Mouse (Mus musculus): Measurements from ENCODE around the gene Psmb8. TPM values are rescaled to one million over a fixed set of nuclear protein-coding genes. Genes with fewer than 3 reads are reported as not detected.

Gene Psmb8
- polyA plus RNA-seq, 1 experiment from 2014 or later = 10.0 TPM

DNA sequence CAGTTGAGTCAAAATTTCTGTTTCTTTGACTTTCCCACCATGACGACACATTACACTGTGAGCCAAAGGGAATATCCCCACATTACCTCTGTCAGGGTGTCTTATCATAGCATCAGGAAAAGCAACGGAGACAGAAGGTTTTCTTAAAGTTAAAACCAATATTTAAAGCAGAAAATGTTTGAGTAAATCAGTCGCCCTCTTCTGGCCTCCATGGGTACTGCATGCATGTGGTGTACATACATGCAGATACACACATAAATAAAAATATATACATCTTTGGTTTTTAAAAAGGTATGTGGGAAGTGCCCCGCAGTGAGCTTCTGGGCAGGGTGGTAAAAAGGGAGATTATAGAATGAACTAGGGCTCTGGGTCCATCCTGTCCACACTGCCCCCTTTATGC lies 20.3 kb upstream of the Psmb8 start:
- H3K9me3 ChIP-seq (replicated peaks) = no peaks in the 10 kb centered on the region
- 71% methylated on average over 4 of the region's 4 CpGs for WGBS

DNA sequence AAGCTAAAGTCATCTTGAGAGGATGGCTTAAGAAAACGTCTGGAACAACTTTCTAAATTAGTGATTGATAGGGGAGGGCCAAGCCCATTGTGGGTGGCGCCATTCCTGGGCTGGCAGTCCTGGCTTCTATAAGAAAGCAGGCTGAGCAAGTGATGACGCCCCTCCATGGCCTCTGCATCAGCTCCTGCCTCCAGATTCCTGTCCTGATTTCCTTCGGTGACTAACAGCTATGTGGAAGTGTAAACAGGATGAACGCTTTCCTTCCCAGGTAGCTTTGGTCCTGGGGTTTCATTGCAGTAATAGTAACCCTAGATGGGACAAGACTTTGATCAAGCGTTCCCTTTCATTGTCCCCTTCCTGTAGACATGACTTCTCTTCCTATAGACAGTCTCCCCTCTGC lies 18.5 kb upstream of the Psmb8 start:
- Histone ChIP-seq H3K9ac (no peak overlapping the region), H3K36me3 (no peaks in the 10 kb centered on the region), H3K4me3 (replicated peaks) (no peak overlapping the region), H3K9me3 (replicated peaks) (no peaks in the 10 kb centered on the region), H3K4me2 (replicated peaks) (no peak overlapping the region), H3K27me3 (peaks cover 7% of the 10 kb centered on the region), H3K4me1 (no peaks in the 10 kb centered on the region), H3K27ac (replicated peaks) (no peak overlapping the region)
- WGBS = 60% methylated on average over 6 of the region's 6 CpGs
- no peak for ATAC-seq (ENCODE audit: insufficient number of reproducible peaks, low FRiP score, low TSS enrichment, low read depth)

More for the DNA sequence above, 20.3 kb upstream of the Psmb8 start:
- H3K27ac ChIP-seq (replicated peaks) = no peak overlapping the region
- H3K4me3 ChIP-seq (replicated peaks) = no peak overlapping the region
- no peak overlapping the region for H3K4me2 ChIP-seq (replicated peaks)
- ATAC-seq (ENCODE audit: insufficient number of reproducible peaks, low FRiP score, low TSS enrichment, low read depth) = no peak
- H3K9ac ChIP-seq = no peak overlapping the region
- H3K4me1 ChIP-seq = no peaks in the 10 kb centered on the region
- H3K27me3 ChIP-seq = no peaks in the 10 kb centered on the region
- H3K36me3 ChIP-seq = no peaks in the 10 kb centered on the region

DNA sequence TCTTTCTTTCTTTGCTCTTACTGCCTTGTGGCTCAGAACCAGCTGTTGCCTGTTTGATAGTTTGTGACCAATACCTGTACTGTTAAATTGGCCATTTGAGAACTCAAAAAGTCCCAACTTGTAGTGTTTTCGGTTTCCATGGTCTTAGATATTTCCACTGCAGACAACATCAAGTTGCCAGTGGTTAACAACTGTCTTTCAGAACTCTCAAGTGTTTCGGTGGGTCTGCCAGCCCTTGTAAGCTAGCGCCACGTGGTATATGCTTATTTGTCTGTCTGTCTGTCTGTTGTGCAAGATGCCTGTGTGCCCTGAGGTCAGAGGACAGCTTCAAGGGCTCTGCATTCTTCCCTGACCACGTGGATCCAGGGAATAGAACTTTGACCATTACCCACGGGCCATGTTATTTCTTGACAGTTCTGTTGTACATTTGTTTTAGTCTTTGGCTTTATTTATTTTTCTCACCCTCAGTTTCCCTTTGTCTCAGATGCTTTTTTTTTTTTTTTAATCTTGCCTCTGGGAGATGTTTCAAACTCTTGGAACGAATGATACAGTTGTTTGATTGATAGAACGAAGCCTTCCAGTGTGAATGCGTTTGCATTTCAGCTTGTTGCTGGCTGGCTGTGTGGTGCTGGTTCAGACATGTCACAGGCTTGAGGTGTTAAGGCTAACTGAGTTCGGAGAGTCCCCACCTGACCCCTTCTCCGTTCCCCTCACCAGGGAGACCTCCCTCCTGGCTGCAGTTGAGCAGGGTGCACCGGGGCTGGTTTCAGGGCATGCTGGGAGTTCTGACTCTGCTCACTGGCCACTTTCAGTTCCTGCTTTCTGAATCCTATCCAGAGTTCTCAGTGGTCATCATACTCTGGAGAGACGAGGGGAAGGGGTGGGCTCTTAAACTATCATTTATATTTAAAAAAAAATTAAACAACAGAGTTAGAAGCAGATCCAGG lies 17.3 kb upstream of the Psmb8 start:
- Histone ChIP-seq H3K9ac (no peak overlapping the region), H3K9me3 (replicated peaks) (no peaks in the 10 kb centered on the region), H3K4me1 (no peaks in the 10 kb centered on the region), H3K36me3 (no peaks in the 10 kb centered on the region), H3K4me2 (replicated peaks) (no peak overlapping the region), H3K4me3 (replicated peaks) (no peak overlapping the region), H3K27me3 (peaks cover 9% of the 10 kb centered on the region), H3K27ac (replicated peaks) (no peak overlapping the region)
- 59% methylated on average over 13 of the region's 13 CpGs for WGBS
- ATAC-seq (ENCODE audit: insufficient number of reproducible peaks, low FRiP score, low TSS enrichment, low read depth) = no peak

DNA sequence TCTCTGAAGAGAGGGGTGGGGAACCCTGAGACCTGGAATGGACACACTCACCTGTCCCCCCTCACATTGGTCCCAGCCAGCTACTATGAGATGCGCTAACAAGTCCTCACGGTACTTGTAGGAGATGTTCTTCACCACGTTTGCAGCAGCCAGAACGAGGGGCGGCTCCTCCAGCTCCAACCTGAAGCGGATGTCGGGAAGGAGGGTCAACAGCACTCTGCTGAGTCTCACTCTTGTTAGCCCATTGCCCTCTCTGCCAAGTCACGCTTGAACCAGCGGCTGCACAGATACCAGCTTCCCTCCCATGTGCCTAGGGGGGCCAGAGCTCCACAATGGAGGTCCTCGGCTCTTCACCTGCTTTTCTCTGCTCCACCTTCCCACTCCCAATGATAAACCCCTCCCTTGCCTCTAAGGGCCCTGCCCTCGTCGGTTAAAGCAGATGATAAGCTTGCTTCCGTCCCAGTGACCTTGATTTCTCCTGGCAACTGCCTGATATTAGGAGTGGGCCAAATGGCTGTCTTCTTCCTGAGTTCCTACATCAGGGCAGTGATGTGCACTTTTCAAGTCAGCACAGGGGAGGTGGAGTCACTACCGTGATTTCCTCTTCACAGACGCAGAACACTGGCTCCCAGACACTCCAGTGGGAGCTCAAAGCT lies 13.8 kb upstream of the Psmb8 start:
- ATAC-seq (ENCODE audit: insufficient number of reproducible peaks, low FRiP score, low TSS enrichment, low read depth) = no peak
- Histone ChIP-seq H3K27ac (replicated peaks) (no peak overlapping the region), H3K27me3 (peaks cover 27% of the 10 kb centered on the region), H3K9me3 (replicated peaks) (no peaks in the 10 kb centered on the region), H3K36me3 (no peaks in the 10 kb centered on the region), H3K4me2 (replicated peaks) (no peak overlapping the region), H3K4me3 (replicated peaks) (no peak overlapping the region), H3K4me1 (peaks cover 16% of the 10 kb centered on the region), H3K9ac (no peak overlapping the region)
- WGBS = 75% methylated on average over 15 of the region's 15 CpGs

DNA sequence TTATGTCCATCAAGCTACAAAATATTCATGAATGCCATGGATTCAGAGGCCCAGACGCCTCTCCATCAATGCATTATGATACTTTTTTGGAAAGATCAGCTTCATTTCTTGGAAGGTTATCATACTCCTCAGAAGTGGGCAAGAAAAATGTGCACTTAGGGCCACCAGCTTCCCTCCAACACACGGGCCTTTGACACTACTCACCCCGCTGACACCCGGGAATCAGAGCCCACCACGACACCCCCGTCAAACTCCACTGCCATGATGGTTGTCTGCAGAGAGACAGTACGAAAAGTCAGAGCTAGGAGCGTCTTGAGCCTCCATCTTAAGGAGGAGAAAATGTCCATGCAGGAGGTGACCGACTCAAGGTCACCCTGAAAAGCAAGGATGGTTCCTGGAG lies 12.0 kb upstream of the Psmb8 start:
- Histone ChIP-seq H3K9me3 (replicated peaks) (no peaks in the 10 kb centered on the region), H3K4me2 (replicated peaks) (no peak overlapping the region), H3K9ac (no peak overlapping the region), H3K4me3 (replicated peaks) (no peak overlapping the region), H3K36me3 (no peaks in the 10 kb centered on the region), H3K27me3 (peaks cover 27% of the 10 kb centered on the region), H3K4me1 (peaks cover 16% of the 10 kb centered on the region), H3K27ac (replicated peaks) (no peak overlapping the region)
- no peak for ATAC-seq (ENCODE audit: insufficient number of reproducible peaks, low FRiP score, low TSS enrichment, low read depth)
- 84% methylated on average over 9 of the region's 9 CpGs for WGBS

DNA sequence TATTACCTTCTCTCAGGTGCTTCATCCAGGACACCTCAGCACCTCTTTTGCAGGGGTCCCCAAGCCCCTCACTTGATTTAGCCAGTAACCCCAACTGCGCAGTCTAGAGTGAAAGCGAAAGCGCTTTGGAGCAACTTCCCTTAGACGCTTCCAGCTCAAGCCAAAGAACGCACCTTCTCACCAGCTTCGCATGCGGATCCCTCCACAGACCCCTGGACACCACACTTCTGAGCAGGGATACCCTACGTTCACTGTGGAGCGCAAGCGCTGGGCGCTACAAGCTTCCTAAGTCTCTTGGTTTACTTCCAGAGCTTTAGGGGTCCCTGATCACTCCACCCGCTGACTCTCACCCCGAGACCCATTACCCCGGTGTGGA lies 10.6 kb upstream of the Psmb8 start:
- H3K27me3 ChIP-seq = peaks cover 28% of the 10 kb centered on the region
- H3K4me2 ChIP-seq (replicated peaks) = peak overlapping the region; percentile 95
- peaks cover 16% of the 10 kb centered on the region for H3K4me1 ChIP-seq
- no peaks in the 10 kb centered on the region for H3K36me3 ChIP-seq
- 0 out of 2 replicates have a peak overlapping the region, but pooled peaks have one; percentile 6 for H3K9ac ChIP-seq
- peak overlapping the region; percentile 63 for H3K4me3 ChIP-seq (replicated peaks)
- WGBS = 5% methylated on average over 14 of the region's 14 CpGs
- ATAC-seq (ENCODE audit: insufficient number of reproducible peaks, low FRiP score, low TSS enrichment, low read depth) = peak; percentile 26
- no peaks in the 10 kb centered on the region for H3K9me3 ChIP-seq (replicated peaks)
- no peak overlapping the region for H3K27ac ChIP-seq (replicated peaks)

DNA sequence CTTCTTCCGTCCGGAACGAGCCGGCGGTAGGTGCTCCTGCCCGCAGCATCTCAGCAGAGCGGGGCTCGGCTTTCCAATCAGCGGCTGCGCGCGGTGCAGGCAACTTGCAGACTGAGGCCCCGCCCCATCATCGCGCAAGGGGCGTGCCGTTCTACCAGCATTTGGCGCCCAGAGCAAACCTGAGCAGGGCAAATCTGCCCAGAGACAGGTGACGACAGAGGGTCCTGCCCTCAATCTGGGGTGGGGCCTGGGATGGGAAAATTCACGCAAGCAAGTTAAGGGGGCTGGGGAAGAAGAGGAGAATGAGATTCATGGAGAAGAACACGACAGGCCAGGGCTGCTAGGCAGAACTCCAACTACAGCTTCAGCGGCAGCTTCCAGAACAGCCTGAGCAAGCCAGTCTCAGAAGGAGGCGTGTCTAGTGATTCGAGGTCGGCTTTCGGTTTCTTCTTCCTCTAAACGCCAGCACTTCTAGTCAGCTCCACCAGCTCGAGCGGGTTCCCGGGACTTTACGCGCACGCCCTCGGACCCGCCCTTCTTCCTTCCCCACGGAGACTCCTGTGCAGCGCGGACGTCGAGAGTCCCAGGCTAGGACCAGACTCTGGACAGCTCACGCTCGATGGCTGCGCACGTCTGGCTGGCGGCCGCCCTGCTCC lies 10.1 kb upstream of the Psmb8 start, which contains the start of the genes Tap1 and Psmb9:
Gene Tap1, plus strand, starts transcription at position 293 of the 656 bp plus-strand sequence.
Gene Psmb9, minus strand, starts transcription at position 504 of the 656 bp plus-strand sequence.
- peak within 1 kb of the TSS; percentile 55 for H3K9ac ChIP-seq
- H3K27ac ChIP-seq (replicated peaks) = peak within 1 kb of the TSS; percentile 82
- H3K27me3 ChIP-seq = peaks cover 33% of the 10 kb centered on the region
- ATAC-seq (ENCODE audit: insufficient number of reproducible peaks, low FRiP score, low TSS enrichment, low read depth) = peak; percentile 96
- H3K4me1 ChIP-seq = peaks cover 16% of the 10 kb centered on the region
- H3K4me2 ChIP-seq (replicated peaks) = peak within 1 kb of the TSS; percentile 95
- H3K36me3 ChIP-seq = no peaks in the 10 kb centered on the region
- no peaks in the 10 kb centered on the region for H3K9me3 ChIP-seq (replicated peaks)
- H3K4me3 ChIP-seq (replicated peaks) = peak within 1 kb of the TSS; percentile 63
- WGBS = under 1% methylated on average over 46 of the region's 46 CpGs

DNA sequence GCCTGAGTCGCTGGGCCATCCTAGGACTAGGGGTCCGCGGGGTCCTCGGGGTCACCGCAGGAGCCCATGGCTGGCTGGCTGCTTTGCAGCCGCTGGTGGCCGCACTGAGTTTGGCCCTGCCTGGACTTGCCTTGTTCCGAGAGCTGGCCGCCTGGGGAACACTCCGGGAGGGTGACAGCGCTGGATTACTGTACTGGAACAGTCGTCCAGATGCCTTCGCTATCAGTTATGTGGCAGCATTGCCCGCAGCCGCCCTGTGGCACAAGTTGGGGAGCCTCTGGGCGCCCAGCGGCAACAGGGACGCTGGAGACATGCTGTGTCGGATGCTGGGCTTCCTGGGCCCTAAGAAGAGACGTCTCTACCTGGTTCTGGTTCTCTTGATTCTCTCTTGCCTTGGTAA lies 9.5 kb upstream of the Psmb8 start:
- H3K4me2 ChIP-seq (replicated peaks) = peak overlapping the region; percentile 95
- peak overlapping the region; percentile 63 for H3K4me3 ChIP-seq (replicated peaks)
- H3K9me3 ChIP-seq (replicated peaks) = no peaks in the 10 kb centered on the region
- H3K27me3 ChIP-seq = peaks cover 38% of the 10 kb centered on the region
- peak overlapping the region; percentile 82 for H3K27ac ChIP-seq (replicated peaks)
- WGBS = 2% methylated on average over 20 of the region's 20 CpGs
- peak overlapping the region; percentile 55 for H3K9ac ChIP-seq
- no peaks in the 10 kb centered on the region for H3K36me3 ChIP-seq
- ATAC-seq (ENCODE audit: insufficient number of reproducible peaks, low FRiP score, low TSS enrichment, low read depth) = no peak
- peaks cover 16% of the 10 kb centered on the region for H3K4me1 ChIP-seq

DNA sequence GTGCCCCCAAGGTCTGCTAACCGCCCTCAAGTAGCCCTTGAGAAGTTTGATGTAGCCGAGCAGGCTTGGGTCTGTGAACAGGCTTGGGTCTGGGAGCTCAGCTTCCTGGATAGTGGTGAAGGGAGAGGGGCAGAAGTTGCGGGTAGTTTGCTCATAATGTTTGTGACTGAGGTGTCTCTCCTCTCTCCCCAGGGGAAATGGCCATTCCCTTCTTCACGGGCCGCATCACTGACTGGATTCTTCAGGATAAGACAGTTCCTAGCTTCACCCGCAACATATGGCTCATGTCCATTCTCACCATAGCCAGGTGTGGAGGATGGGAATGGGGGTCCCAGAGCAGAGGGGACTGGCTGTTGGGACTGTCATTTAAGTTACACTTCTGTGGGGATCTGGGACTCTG lies 8.5 kb upstream of the Psmb8 start:
- H3K27me3 ChIP-seq = peaks cover 40% of the 10 kb centered on the region
- no peak overlapping the region for H3K27ac ChIP-seq (replicated peaks)
- 64% methylated on average over 6 of the region's 6 CpGs for WGBS
- ATAC-seq (ENCODE audit: insufficient number of reproducible peaks, low FRiP score, low TSS enrichment, low read depth) = no peak
- no peaks in the 10 kb centered on the region for H3K36me3 ChIP-seq
- no peak overlapping the region for H3K9ac ChIP-seq
- no peak overlapping the region for H3K4me3 ChIP-seq (replicated peaks)
- H3K4me2 ChIP-seq (replicated peaks) = no peak overlapping the region
- H3K4me1 ChIP-seq = peaks cover 16% of the 10 kb centered on the region
- no peaks in the 10 kb centered on the region for H3K9me3 ChIP-seq (replicated peaks)

DNA sequence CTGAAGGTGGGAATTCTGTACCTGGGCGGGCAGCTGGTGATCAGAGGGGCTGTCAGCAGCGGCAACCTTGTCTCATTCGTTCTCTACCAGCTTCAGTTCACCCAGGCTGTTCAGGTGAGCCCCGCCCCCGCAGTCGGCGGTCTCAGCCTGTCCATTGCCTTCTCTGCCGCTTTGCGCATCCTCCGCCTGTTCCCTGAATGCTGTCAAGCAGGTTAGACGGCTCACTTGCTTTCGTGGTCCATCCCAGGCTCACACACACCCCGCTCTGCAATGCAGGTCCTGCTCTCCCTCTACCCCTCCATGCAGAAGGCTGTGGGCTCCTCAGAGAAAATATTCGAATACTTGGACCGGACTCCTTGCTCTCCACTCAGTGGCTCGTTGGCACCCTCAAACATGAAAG lies 4.7 kb upstream of the Psmb8 start:
- Histone ChIP-seq H3K27me3 (peaks cover 54% of the 10 kb centered on the region), H3K9ac (no peak overlapping the region), H3K36me3 (no peaks in the 10 kb centered on the region), H3K4me2 (replicated peaks) (0 out of 2 replicates have a peak overlapping the region, but pooled peaks have one; percentile 19), H3K4me3 (replicated peaks) (no peak overlapping the region; the same call in 1 of the 2 replicates), H3K9me3 (replicated peaks) (no peaks in the 10 kb centered on the region), H3K27ac (replicated peaks) (no peak overlapping the region), H3K4me1 (peaks cover 10% of the 10 kb centered on the region)
- no peak for ATAC-seq (ENCODE audit: insufficient number of reproducible peaks, low FRiP score, low TSS enrichment, low read depth)
- 19% methylated on average over 16 of the region's 16 CpGs for WGBS

DNA sequence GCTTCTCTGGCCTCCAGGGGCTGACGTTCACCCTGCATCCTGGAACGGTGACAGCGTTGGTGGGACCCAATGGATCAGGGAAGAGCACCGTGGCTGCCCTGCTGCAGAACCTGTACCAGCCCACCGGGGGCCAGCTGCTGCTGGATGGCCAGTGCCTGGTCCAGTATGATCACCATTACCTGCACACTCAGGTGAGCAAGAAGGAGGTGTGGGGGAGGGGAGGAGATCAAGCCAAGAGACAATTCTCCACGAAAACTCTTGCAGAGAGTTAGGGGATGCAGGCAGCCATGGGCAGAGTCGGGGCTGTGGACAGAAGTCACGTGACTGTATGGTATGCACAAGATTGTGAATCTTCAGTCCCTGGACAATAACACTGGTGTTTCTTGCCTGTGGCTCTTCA lies 4.1 kb upstream of the Psmb8 start:
- Histone ChIP-seq H3K36me3 (no peaks in the 10 kb centered on the region), H3K27ac (replicated peaks) (no peak overlapping the region), H3K4me2 (replicated peaks) (no peak overlapping the region), H3K4me1 (peaks cover 10% of the 10 kb centered on the region), H3K9ac (no peak overlapping the region), H3K27me3 (peaks cover 60% of the 10 kb centered on the region), H3K4me3 (replicated peaks) (no peak overlapping the region), H3K9me3 (replicated peaks) (no peaks in the 10 kb centered on the region)
- WGBS = 62% methylated on average over 8 of the region's 8 CpGs
- ATAC-seq (ENCODE audit: insufficient number of reproducible peaks, low FRiP score, low TSS enrichment, low read depth) = no peak

Data from embryonic facial prominence, embryonic 15.5 days (tissue).